Mouse (Mus musculus) bone marrow macrophage, adult 2 months (primary cell): ENCODE data around the gene Abcc2.

Source experiments
- CTCF ChIP-seq: IDR thresholded peaks from 2 replicates; pipeline ENCODE4 v1.5.1; 2012; ENCODE audit warnings: low read depth, mild to moderate bottlenecking, low read length, moderate library complexity
- POLR2A ChIP-seq: IDR thresholded peaks from 2 replicates; pipeline ENCODE4 v1.6.1; 2012; ENCODE audit warnings: mild to moderate bottlenecking, low read depth, low read length, borderline replicate concordance

- TF ChIP-seq CTCF = no peak
- TF ChIP-seq POLR2A = no peak
These were observed 21.5 kb upstream of the Abcc2 start for GRCm38 (mm10) chr19:43760504-43760903.
